Mouse (Mus musculus) heart, embryonic 14.5 days (tissue): Measurements from ENCODE around the gene Macf1. TPM values are rescaled to one million over a fixed set of nuclear protein-coding genes. Genes with fewer than 3 reads are reported as not detected.

Experiments
- ATAC-seq: fragments of 200-750 bp; cut with Nextera tagmentation; 2 replicates; pipeline ENCODE4 v1.8.0; 2017; ENCODE audit warnings: low read depth, moderate TSS enrichment; ENCODE audit not compliant: insufficient number of reproducible peaks, insufficient read depth, low FRiP score
- H3K27ac ChIP-seq, 2 experiments: fragments of 200-500 bp in 1 of 2; fragments of 300-500 bp in 1 of 2; sonication (generic) in 1 of 2; replicated peaks in 1 of 2; 2 replicates each; pipeline ENCODE4 v1.5.1; 2012 to 2014; ENCODE audit warnings: low read depth in 2 of 2, low read length in 2 of 2, control low read depth in 1 of 2, mild to moderate bottlenecking in 1 of 2, mixed read lengths in 1 of 2; ENCODE audit not compliant: control insufficient read depth in 1 of 2, insufficient read depth in 1 of 2
- H3K27me3 ChIP-seq: fragments of 300-500 bp; sonication (generic); 2 replicates; pipeline ENCODE4 v1.6.1; 2014; ENCODE audit warnings: mild to moderate bottlenecking, low read length, control low read depth; ENCODE audit not compliant: control insufficient read depth, insufficient read depth
- H3K36me3 ChIP-seq: fragments of 300-500 bp; sonication (generic); 2 replicates; pipeline ENCODE4 v1.6.1; 2014; ENCODE audit warnings: mild to moderate bottlenecking, control low read depth, low read length, mixed read lengths; ENCODE audit not compliant: control insufficient read depth, insufficient read depth
- H3K4me1 ChIP-seq, 2 experiments: fragments of 200-500 bp in 1 of 2; fragments of 300-500 bp in 1 of 2; sonication (generic) in 1 of 2; 2 replicates each; pipeline ENCODE4 v1.6.1; 2012 to 2014; ENCODE audit warnings: low read length in 2 of 2, control low read depth in 1 of 2, mixed read lengths in 1 of 2; ENCODE audit not compliant: control insufficient read depth in 2 of 2, insufficient read depth in 2 of 2
- H3K4me2 ChIP-seq: fragments of 300-500 bp; sonication (generic); 2 replicates; pipeline ENCODE4 v1.6.1; 2014; ENCODE audit warnings: mild to moderate bottlenecking, low read length
- H3K4me3 ChIP-seq, 2 experiments: fragments of 200-500 bp in 1 of 2; fragments of 300-500 bp in 1 of 2; sonication (generic) in 1 of 2; 2 replicates each; pipeline ENCODE4 v1.5.1; 2012 to 2014; ENCODE audit warnings: low read length in 2 of 2, mild to moderate bottlenecking in 2 of 2, control low read depth in 1 of 2, low read depth in 1 of 2, moderate library complexity in 1 of 2; ENCODE audit not compliant: control insufficient read depth in 1 of 2, insufficient read depth in 1 of 2
- H3K9ac ChIP-seq: fragments of 300-500 bp; sonication (generic); 2 replicates; pipeline ENCODE4 v1.6.1; 2014; ENCODE audit warnings: mild to moderate bottlenecking, low read length
- H3K9me3 ChIP-seq: fragments of 300-500 bp; sonication (generic); 2 replicates; pipeline ENCODE4 v1.6.1; 2016; ENCODE audit warnings: low read length, control low read depth; ENCODE audit not compliant: control insufficient read depth
- WGBS: fragments of 180-500 bp; shearing (Covaris S2); extraction: QIAGEN DNeasy Blood & Tissue Kit; methylation state at CpG from one replicate; pipeline ENCODE4 v1.1.7; 2014; 5-methylcytosine and 5-hydroxymethylcytosine counted together
- polyA plus RNA-seq: library from polyadenylated mRNA; unstranded; fragments of >200 nt; fragmentation: Nextera tagmentation; extraction: Ambion mirVana; gene quantifications from 2 replicates; pipeline ENCODE4 v1.2.1, GENCODE M21; 2014

Gene Macf1
- polyA plus RNA-seq, 1 experiment from 2014 or later: 107 TPM

GRCm38 (mm10) chr4:123712431-123712830 lies 28.3 kb upstream of the Macf1 start:
- Histone ChIP-seq H3K27me3 (no peaks in the 10 kb centered on the region), H3K9ac (no peak overlapping the region), H3K4me3 (no peak overlapping the region), H3K9me3 (no peaks in the 10 kb centered on the region), H3K4me1 (peaks cover 2 to 4% of the 10 kb centered on the region in 2 experiments; a peak in 3 of 4 replicates), H3K36me3 (peaks cover 40% of the 10 kb centered on the region), H3K27ac (no peak overlapping the region), H3K4me2 (no peak overlapping the region)
- 85% methylated on average over 1 of the region's 3 CpGs for WGBS
- ATAC-seq: no peak

- no peaks in the 10 kb centered on the region for H3K9me3 ChIP-seq
- WGBS: 93% methylated on average over 5 of the region's 5 CpGs
- ATAC-seq: no peak
Observed at GRCm38 (mm10) chr4:123707340-123707739, 23.2 kb upstream of the Macf1 start.

DNA sequence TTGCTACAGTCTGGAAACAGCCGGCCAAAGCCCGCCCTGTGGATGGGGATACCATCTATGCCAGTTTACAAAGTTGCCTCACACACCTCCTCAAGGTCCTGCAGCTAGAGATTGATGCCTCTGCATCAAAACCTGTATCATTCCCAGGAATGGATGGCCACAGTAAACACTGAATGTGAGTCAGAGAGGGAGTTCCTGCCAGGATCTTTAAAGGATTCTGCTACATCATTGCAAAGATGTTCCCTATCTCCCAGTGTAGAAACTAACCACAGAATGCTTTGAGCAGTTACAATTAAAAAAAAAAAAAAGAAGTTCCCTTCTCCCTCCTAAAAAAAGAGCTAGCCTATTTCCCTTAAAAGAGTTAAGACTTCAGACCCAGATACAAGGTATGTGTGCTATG lies 21.2 kb upstream of the Macf1 start:
- no peaks in the 10 kb centered on the region for H3K9me3 ChIP-seq
- H3K27me3 ChIP-seq: no peaks in the 10 kb centered on the region
- WGBS: 84% methylated on average over 2 of the region's 2 CpGs
- H3K4me2 ChIP-seq: no peak overlapping the region
- H3K27ac ChIP-seq: no peak overlapping the region
- no peaks in the 10 kb centered on the region for H3K4me1 ChIP-seq
- no peaks in the 10 kb centered on the region for H3K36me3 ChIP-seq
- H3K9ac ChIP-seq: no peak overlapping the region
- no peak for ATAC-seq
- H3K4me3 ChIP-seq: no peak overlapping the region

More at GRCm38 (mm10) chr4:123707340-123707739, 23.2 kb upstream of the Macf1 start:
- Histone ChIP-seq H3K4me3 (no peak overlapping the region), H3K36me3 (peaks cover 9% of the 10 kb centered on the region), H3K4me1 (no peaks in the 10 kb centered on the region), H3K27ac (no peak overlapping the region), H3K27me3 (no peaks in the 10 kb centered on the region), H3K9ac (no peak overlapping the region), H3K4me2 (no peak overlapping the region)

DNA sequence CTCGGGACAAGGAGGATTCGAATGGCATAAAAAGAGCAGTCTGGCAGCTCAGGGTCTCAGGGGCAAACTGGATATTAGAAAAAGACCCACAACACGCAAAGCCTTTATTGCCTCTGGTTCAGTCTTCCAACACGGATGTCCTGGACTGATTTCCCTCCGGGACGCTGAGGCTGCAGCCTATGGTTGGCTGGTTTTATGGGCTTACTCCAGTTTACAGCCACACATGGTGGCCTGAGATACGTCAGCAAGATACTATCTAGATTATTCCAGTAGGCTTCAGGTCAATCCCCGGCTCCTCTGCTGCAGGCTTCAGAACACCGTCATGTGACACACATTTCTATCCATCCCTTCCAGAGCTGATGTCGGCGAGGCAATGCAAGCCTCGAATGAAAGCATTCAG lies 9.2 kb upstream of the Macf1 start:
- no peak overlapping the region for H3K27ac ChIP-seq
- H3K9ac ChIP-seq: no peak overlapping the region
- WGBS: 84% methylated on average over 12 of the region's 12 CpGs
- ATAC-seq: no peak
- no peak overlapping the region for H3K4me2 ChIP-seq
- H3K4me3 ChIP-seq: no peak overlapping the region
- H3K27me3 ChIP-seq: no peaks in the 10 kb centered on the region
- H3K9me3 ChIP-seq: no peaks in the 10 kb centered on the region
- H3K4me1 ChIP-seq: no peaks in the 10 kb centered on the region
- no peaks in the 10 kb centered on the region for H3K36me3 ChIP-seq

DNA sequence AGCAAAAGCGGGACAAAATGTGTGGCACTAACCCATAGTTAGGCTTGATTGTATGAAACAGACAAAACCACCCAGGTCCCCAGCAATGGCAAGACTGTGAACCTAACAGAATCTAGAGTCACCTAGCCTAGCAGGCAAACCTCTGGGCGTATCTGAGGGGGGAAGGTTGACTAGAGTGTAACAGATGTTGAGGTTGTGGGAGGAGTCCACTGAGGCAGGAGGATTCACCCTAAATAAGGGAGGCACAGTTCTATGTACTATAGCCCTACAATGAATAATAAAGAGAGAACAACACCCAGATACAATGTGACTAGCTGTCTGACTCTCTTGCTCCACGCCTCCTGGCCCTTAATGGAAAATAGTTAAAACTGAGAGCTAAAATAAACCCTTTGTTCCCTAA lies 7.9 kb upstream of the Macf1 start:
- no peak for ATAC-seq
- Histone ChIP-seq H3K4me2 (no peak overlapping the region), H3K9ac (no peak overlapping the region), H3K4me1 (0 out of 4 replicates have a peak, but pooled peaks cover 0 to 3% of the 10 kb centered on the region in 2 experiments), H3K9me3 (no peaks in the 10 kb centered on the region), H3K27ac (no peak overlapping the region), H3K27me3 (no peaks in the 10 kb centered on the region), H3K4me3 (no peak overlapping the region), H3K36me3 (no peaks in the 10 kb centered on the region)
- 82% methylated on average over 3 of the region's 3 CpGs for WGBS

GRCm38 (mm10) chr4:123690311-123690710 lies 6.2 kb upstream of the Macf1 start:
- H3K4me1 ChIP-seq: peaks cover 5 to 15% of the 10 kb centered on the region in 2 experiments
- 76% methylated on average over 10 of the region's 10 CpGs for WGBS
- no peak overlapping the region for H3K9ac ChIP-seq
- H3K27me3 ChIP-seq: no peaks in the 10 kb centered on the region
- no peaks in the 10 kb centered on the region for H3K36me3 ChIP-seq
- no peak overlapping the region for H3K4me3 ChIP-seq
- no peak overlapping the region for H3K27ac ChIP-seq
- no peak overlapping the region for H3K4me2 ChIP-seq
- no peaks in the 10 kb centered on the region for H3K9me3 ChIP-seq
- no peak for ATAC-seq

GRCm38 (mm10) chr4:123687025-123687781 lies 3.0 kb upstream of the Macf1 start:
- Histone ChIP-seq H3K4me1 (peaks cover 7 to 17% of the 10 kb centered on the region in 2 experiments), H3K27me3 (no peaks in the 10 kb centered on the region), H3K27ac (peak overlapping the region in 1 of 2 experiments; percentile 48; a peak in 1 of 4 replicates), H3K9ac (peak overlapping the region; percentile 87), H3K4me2 (peak overlapping the region; percentile 99), H3K36me3 (peaks cover 4% of the 10 kb centered on the region; the same call in 1 of the 2 replicates), H3K9me3 (no peaks in the 10 kb centered on the region), H3K4me3 (peak overlapping the region; percentile 87 to 92)
- peak; percentile 32 for ATAC-seq
- WGBS: under 1% methylated on average over 34 of the region's 89 CpGs
